Mouse (Mus musculus): ENCODE measurements around the gene Pla2g4f. TPM values are rescaled to one million over a fixed set of nuclear protein-coding genes. Genes with fewer than 3 reads are reported as not detected.

Pla2g4f gene
- polyA plus RNA-seq, 1 experiment from 2014 or later, result not detected

Other genes with a start within 250 kb of the Pla2g4f start
- 11.9 and 13.7 TPM in 2 replicates for gene Ehd4, start 159.6 kb downstream of the Pla2g4f start, polyA plus RNA-seq (2014; fragmentation: Nextera tagmentation; extraction: Ambion mirVana)
- gene Pla2g4e, start 68.8 kb downstream of the Pla2g4f start, polyA plus RNA-seq (2014; fragmentation: Nextera tagmentation; extraction: Ambion mirVana), result not detected in 2 replicates
- gene Pla2g4d, start 25.0 kb downstream of the Pla2g4f start, polyA plus RNA-seq (2014; fragmentation: Nextera tagmentation; extraction: Ambion mirVana), result 0.08 TPM in 1 of 2 replicates, not detected in the other
- 26.8 and 30.9 TPM in 2 replicates for gene Vps39, start 39.0 kb upstream of the Pla2g4f start, polyA plus RNA-seq (2014; fragmentation: Nextera tagmentation; extraction: Ambion mirVana)
- gene Ganc, start 89.7 kb upstream of the Pla2g4f start, polyA plus RNA-seq (2014; fragmentation: Nextera tagmentation; extraction: Ambion mirVana), result 5.6 and 8.3 TPM in 2 replicates
- gene Tmem87a, start 89.9 kb upstream of the Pla2g4f start, polyA plus RNA-seq (2014; fragmentation: Nextera tagmentation; extraction: Ambion mirVana), result 8.0 and 10.4 TPM in 2 replicates
- 2.3 and 4.9 TPM in 2 replicates for gene Capn3, start 141.9 kb upstream of the Pla2g4f start, polyA plus RNA-seq (2014; fragmentation: Nextera tagmentation; extraction: Ambion mirVana)
- 55.9 and 59.2 TPM in 2 replicates for gene Zfp106, start 249.7 kb upstream of the Pla2g4f start, polyA plus RNA-seq (2014; fragmentation: Nextera tagmentation; extraction: Ambion mirVana)